Mouse (Mus musculus) thymus, adult 2 months (tissue): ENCODE measurements around the gene Tssk2.

Source experiments
- CTCF ChIP-seq: fragments of 200-500 bp; IDR thresholded peaks from 2 replicates; pipeline ENCODE4 v1.5.1; 2012; ENCODE audit warnings: mild to moderate bottlenecking, control low read depth, low read length, moderate library complexity, borderline replicate concordance; ENCODE audit not compliant: control insufficient read depth, poor library complexity, insufficient read depth; ENCODE audit errors: extremely low read depth
- POLR2A ChIP-seq: fragments of 200-500 bp; IDR thresholded peaks from 2 replicates; pipeline ENCODE4 v1.6.1; 2012; ENCODE audit warnings: mild to moderate bottlenecking, low read length, control low read depth, moderate library complexity; ENCODE audit not compliant: control insufficient read depth, poor library complexity, insufficient read depth; ENCODE audit errors: extremely low read depth

DNA sequence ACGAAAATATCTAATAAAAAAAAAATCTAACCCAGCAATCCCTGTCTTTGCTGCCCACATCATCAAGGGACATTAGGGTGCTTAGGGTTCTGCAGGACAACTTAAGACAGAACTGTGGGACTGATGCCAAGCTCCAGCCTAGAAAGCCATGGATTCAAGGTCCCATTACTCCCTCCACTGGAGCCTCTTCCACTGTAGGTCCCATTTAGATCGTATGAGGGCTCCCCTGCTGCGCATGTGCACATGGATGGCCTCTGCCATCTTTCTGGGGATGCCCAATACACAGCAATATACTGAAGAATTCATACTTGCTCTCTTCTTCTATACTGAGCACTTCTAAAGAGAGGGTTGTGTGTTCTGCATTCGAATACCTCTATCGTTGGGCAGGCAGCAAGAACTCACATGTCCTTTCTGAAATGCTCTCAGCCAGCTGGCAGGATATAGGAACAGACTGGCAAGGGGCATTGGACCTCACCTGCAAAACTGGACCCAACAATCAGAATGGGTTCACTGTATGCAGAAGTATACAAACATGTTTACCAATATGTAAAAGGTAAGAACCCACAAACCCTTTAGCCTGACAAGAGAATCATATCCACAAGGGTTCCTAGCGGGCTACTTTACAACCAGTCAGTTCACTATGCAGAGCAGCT is 8.6 kb upstream of the Tssk2 start:
- TF ChIP-seq POLR2A: no peak
- TF ChIP-seq CTCF: no peak
